Mouse (Mus musculus) liver, embryonic 12.5 days (tissue): ENCODE results near the gene Disc1. TPM values are rescaled to one million over a fixed set of nuclear protein-coding genes. Genes with fewer than 3 reads are reported as not detected.

Source experiments
- ATAC-seq: fragments of 200-750 bp; cut with Nextera tagmentation; 2 replicates; pipeline ENCODE4 v1.8.0; 2017; ENCODE audit warnings: moderate number of reproducible peaks, mild to moderate bottlenecking, moderate library complexity
- H3K27ac ChIP-seq: fragments of 300-500 bp; sonication (generic); 2 replicates; pipeline ENCODE4 v1.5.1; 2016; ENCODE audit warnings: mild to moderate bottlenecking
- H3K27me3 ChIP-seq: fragments of 300-500 bp; sonication (generic); replicated peaks from 2 replicates; pipeline ENCODE4 v1.6.1; 2016; ENCODE audit warnings: mild to moderate bottlenecking, moderate library complexity
- H3K36me3 ChIP-seq: fragments of 300-500 bp; sonication (generic); 2 replicates; pipeline ENCODE4 v1.6.1; 2016; ENCODE audit warnings: mild to moderate bottlenecking, moderate library complexity
- H3K4me1 ChIP-seq: fragments of 300-500 bp; sonication (generic); 2 replicates; pipeline ENCODE4 v1.6.1; 2016
- H3K4me2 ChIP-seq: fragments of 300-500 bp; sonication (generic); 2 replicates; pipeline ENCODE4 v1.6.1; 2016; ENCODE audit warnings: mild to moderate bottlenecking, moderate library complexity
- H3K4me3 ChIP-seq: fragments of 300-500 bp; sonication (generic); 2 replicates; pipeline ENCODE4 v1.5.1; 2016; ENCODE audit warnings: mild to moderate bottlenecking, moderate library complexity
- H3K9ac ChIP-seq: fragments of 300-500 bp; sonication (generic); 2 replicates; pipeline ENCODE4 v1.6.1; 2016; ENCODE audit warnings: mild to moderate bottlenecking, moderate library complexity
- H3K9me3 ChIP-seq: fragments of 300-500 bp; sonication (generic); replicated peaks from 2 replicates; pipeline ENCODE4 v1.6.1; 2016; ENCODE audit warnings: mild to moderate bottlenecking, moderate library complexity
- WGBS: fragments of 180-500 bp; shearing (Covaris S2); methylation state at CpG from one replicate; pipeline ENCODE4 v1.1.7; 2016; ENCODE audit not compliant: insufficient replicate concordance; 5-methylcytosine and 5-hydroxymethylcytosine counted together
- polyA plus RNA-seq: library from polyadenylated mRNA; unstranded; fragments of >200 nt; fragmentation: Nextera tagmentation; extraction: Ambion mirVana; gene quantifications from 2 replicates; pipeline ENCODE4 v1.2.1, GENCODE M21; 2016

Disc1 gene
- polyA plus RNA-seq, 1 experiment from 2014 or later: 0.56 TPM

GRCm38 (mm10) chr8:125139689-125140150 is 85.7 kb downstream of the Disc1 start:
- ATAC-seq: no peak
- Histone ChIP-seq H3K27me3 (peaks cover 9% of the 10 kb centered on the region; the same call in 1 of the 2 replicates), H3K9ac (no peak overlapping the region), H3K27ac (no peak overlapping the region), H3K4me3 (no peak overlapping the region), H3K4me2 (no peak overlapping the region), H3K4me1 (no peaks in the 10 kb centered on the region), H3K9me3 (no peaks in the 10 kb centered on the region), H3K36me3 (no peaks in the 10 kb centered on the region)
- whole genome bisulfite sequencing: 77% methylated on average over 13 of the region's 13 CpGs

- H3K4me1 ChIP-seq: no peaks in the 10 kb centered on the region
- ATAC-seq: no peak
- no peaks in the 10 kb centered on the region for H3K9me3 ChIP-seq
- no peak overlapping the region for H3K4me2 ChIP-seq
- H3K27me3 ChIP-seq: no peaks in the 10 kb centered on the region
- H3K9ac ChIP-seq: no peak overlapping the region
- 71% methylated on average over 7 of the region's 7 CpGs for WGBS
- H3K36me3 ChIP-seq: no peaks in the 10 kb centered on the region
- no peak overlapping the region for H3K27ac ChIP-seq
- H3K4me3 ChIP-seq: no peak overlapping the region
Observed at GRCm38 (mm10) chr8:125140965-125141364, 87.0 kb downstream of the Disc1 start.

GRCm38 (mm10) chr8:125156863-125157640 is 103.1 kb downstream of the Disc1 start:
- H3K27ac ChIP-seq: no peak overlapping the region
- H3K36me3 ChIP-seq: no peaks in the 10 kb centered on the region
- H3K27me3 ChIP-seq: 0 out of 2 replicates have a peak, but pooled peaks cover 2% of the 10 kb centered on the region
- no peak overlapping the region for H3K4me2 ChIP-seq
- no peak overlapping the region for H3K9ac ChIP-seq
- no peaks in the 10 kb centered on the region for H3K4me1 ChIP-seq
- no peaks in the 10 kb centered on the region for H3K9me3 ChIP-seq
- H3K4me3 ChIP-seq: no peak overlapping the region
- ATAC-seq: no peak
- WGBS: 77% methylated on average over 20 of the region's 20 CpGs

- H3K4me1 ChIP-seq: no peaks in the 10 kb centered on the region
- ATAC-seq: no peak
- H3K9me3 ChIP-seq: no peaks in the 10 kb centered on the region
- no peak overlapping the region for H3K4me2 ChIP-seq
- H3K36me3 ChIP-seq: no peaks in the 10 kb centered on the region
- H3K4me3 ChIP-seq: no peak overlapping the region
- WGBS: 75% methylated on average over 5 of the region's 5 CpGs
- H3K27me3 ChIP-seq: 0 out of 2 replicates have a peak, but pooled peaks cover 2% of the 10 kb centered on the region
- H3K27ac ChIP-seq: no peak overlapping the region
- no peak overlapping the region for H3K9ac ChIP-seq
Observed at GRCm38 (mm10) chr8:125157641-125158005, 103.6 kb downstream of the Disc1 start.

- Histone ChIP-seq H3K27me3 (0 out of 2 replicates have a peak, but pooled peaks cover 2% of the 10 kb centered on the region), H3K4me1 (no peaks in the 10 kb centered on the region), H3K36me3 (no peaks in the 10 kb centered on the region), H3K9me3 (no peaks in the 10 kb centered on the region), H3K4me3 (no peak overlapping the region), H3K9ac (no peak overlapping the region), H3K4me2 (no peak overlapping the region), H3K27ac (no peak overlapping the region)
- 80% methylated on average over 12 of the region's 12 CpGs for WGBS
- no peak for ATAC-seq
Observed at GRCm38 (mm10) chr8:125159387-125159786, 105.4 kb downstream of the Disc1 start.

GRCm38 (mm10) chr8:125163491-125163890 is 109.5 kb downstream of the Disc1 start:
- Histone ChIP-seq H3K4me3 (no peak overlapping the region), H3K27ac (no peak overlapping the region), H3K4me2 (no peak overlapping the region), H3K4me1 (no peaks in the 10 kb centered on the region), H3K9ac (no peak overlapping the region), H3K9me3 (no peaks in the 10 kb centered on the region), H3K36me3 (no peaks in the 10 kb centered on the region), H3K27me3 (0 out of 2 replicates have a peak, but pooled peaks cover 2% of the 10 kb centered on the region)
- no peak for ATAC-seq
- WGBS: 71% methylated on average over 10 of the region's 10 CpGs

GRCm38 (mm10) chr8:125163906-125164305 is 109.9 kb downstream of the Disc1 start:
- no peaks in the 10 kb centered on the region for H3K9me3 ChIP-seq
- no peak overlapping the region for H3K4me3 ChIP-seq
- H3K9ac ChIP-seq: no peak overlapping the region
- H3K4me1 ChIP-seq: no peaks in the 10 kb centered on the region
- 0 out of 2 replicates have a peak, but pooled peaks cover 2% of the 10 kb centered on the region for H3K27me3 ChIP-seq
- H3K4me2 ChIP-seq: no peak overlapping the region
- 75% methylated on average over 6 of the region's 6 CpGs for WGBS
- ATAC-seq: no peak
- no peak overlapping the region for H3K27ac ChIP-seq
- H3K36me3 ChIP-seq: no peaks in the 10 kb centered on the region

GRCm38 (mm10) chr8:125165505-125166446 is 111.8 kb downstream of the Disc1 start:
- Histone ChIP-seq H3K4me1 (no peaks in the 10 kb centered on the region), H3K36me3 (no peaks in the 10 kb centered on the region), H3K27me3 (0 out of 2 replicates have a peak, but pooled peaks cover 2% of the 10 kb centered on the region), H3K27ac (no peak overlapping the region), H3K4me3 (no peak overlapping the region), H3K9ac (no peak overlapping the region), H3K9me3 (no peaks in the 10 kb centered on the region), H3K4me2 (no peak overlapping the region)
- ATAC-seq: no peak
- WGBS: 56% methylated on average over 11 of the region's 11 CpGs

GRCm38 (mm10) chr8:125166545-125166944 is 112.5 kb downstream of the Disc1 start:
- Histone ChIP-seq H3K27ac (no peak overlapping the region), H3K4me2 (no peak overlapping the region), H3K9ac (no peak overlapping the region), H3K4me3 (no peak overlapping the region), H3K36me3 (no peaks in the 10 kb centered on the region), H3K9me3 (no peaks in the 10 kb centered on the region), H3K4me1 (no peaks in the 10 kb centered on the region), H3K27me3 (0 out of 2 replicates have a peak, but pooled peaks cover 2% of the 10 kb centered on the region)
- ATAC-seq: no peak
- 75% methylated on average over 6 of the region's 6 CpGs for WGBS

GRCm38 (mm10) chr8:125166988-125167387 is 113.0 kb downstream of the Disc1 start:
- Histone ChIP-seq H3K9ac (no peak overlapping the region), H3K4me2 (no peak overlapping the region), H3K9me3 (no peaks in the 10 kb centered on the region), H3K4me1 (no peaks in the 10 kb centered on the region), H3K36me3 (no peaks in the 10 kb centered on the region), H3K4me3 (no peak overlapping the region), H3K27me3 (no peaks in the 10 kb centered on the region), H3K27ac (no peak overlapping the region)
- ATAC-seq: no peak
- 82% methylated on average over 9 of the region's 9 CpGs for WGBS

- Histone ChIP-seq H3K4me3 (no peak overlapping the region), H3K9ac (no peak overlapping the region), H3K9me3 (no peaks in the 10 kb centered on the region), H3K4me1 (no peaks in the 10 kb centered on the region), H3K36me3 (no peaks in the 10 kb centered on the region), H3K4me2 (no peak overlapping the region), H3K27me3 (no peaks in the 10 kb centered on the region), H3K27ac (no peak overlapping the region)
- ATAC-seq: no peak
- WGBS: 52% methylated on average over 3 of the region's 3 CpGs
Observed at GRCm38 (mm10) chr8:125169628-125170027, 115.6 kb downstream of the Disc1 start.

GRCm38 (mm10) chr8:125171531-125171930 is 117.5 kb downstream of the Disc1 start:
- Histone ChIP-seq H3K36me3 (no peaks in the 10 kb centered on the region), H3K4me1 (no peaks in the 10 kb centered on the region), H3K9ac (no peak overlapping the region), H3K27ac (no peak overlapping the region), H3K9me3 (no peaks in the 10 kb centered on the region), H3K4me3 (no peak overlapping the region), H3K27me3 (no peaks in the 10 kb centered on the region), H3K4me2 (no peak overlapping the region)
- ATAC-seq: no peak
- 54% methylated on average over 2 of the region's 2 CpGs for WGBS
